Mouse (Mus musculus) heart, embryonic 13.5 days (tissue): ENCODE measurements around the gene Lifr. TPM values are rescaled to one million over a fixed set of nuclear protein-coding genes. Genes with fewer than 3 reads are reported as not detected.

Experiments used
- ATAC-seq: fragments of 200-750 bp; cut with Nextera tagmentation; 2 replicates; pipeline ENCODE4 v1.8.0; 2017; ENCODE audit warnings: moderate TSS enrichment; ENCODE audit not compliant: insufficient number of reproducible peaks, low FRiP score, low TSS enrichment; ENCODE audit errors: extremely low read depth
- H3K27ac ChIP-seq: fragments of 300-500 bp; sonication (generic); replicated peaks from 2 replicates; pipeline ENCODE4 v1.5.1; 2015; ENCODE audit warnings: moderate library complexity, mild to moderate bottlenecking, inconsistent platforms
- H3K27me3 ChIP-seq: fragments of 300-500 bp; sonication (generic); replicated peaks from 2 replicates; pipeline ENCODE4 v1.6.1; 2015; ENCODE audit warnings: mild to moderate bottlenecking, inconsistent platforms
- H3K36me3 ChIP-seq: fragments of 300-500 bp; sonication (generic); 2 replicates; pipeline ENCODE4 v1.6.1; 2015; ENCODE audit warnings: mild to moderate bottlenecking, inconsistent platforms
- H3K4me1 ChIP-seq: fragments of 300-500 bp; sonication (generic); 2 replicates; pipeline ENCODE4 v1.6.1; 2015; ENCODE audit warnings: inconsistent platforms
- H3K4me2 ChIP-seq: fragments of 300-500 bp; sonication (generic); 2 replicates; pipeline ENCODE4 v1.6.1; 2015; ENCODE audit warnings: inconsistent platforms, mild to moderate bottlenecking, moderate library complexity
- H3K4me3 ChIP-seq: fragments of 300-500 bp; sonication (generic); 2 replicates; pipeline ENCODE4 v1.5.1; 2015; ENCODE audit warnings: moderate library complexity, mild to moderate bottlenecking, inconsistent platforms
- H3K9ac ChIP-seq: fragments of 300-500 bp; sonication (generic); 2 replicates; pipeline ENCODE4 v1.6.1; 2015; ENCODE audit warnings: inconsistent platforms, mild to moderate bottlenecking, moderate library complexity
- H3K9me3 ChIP-seq: fragments of 300-500 bp; sonication (generic); 2 replicates; pipeline ENCODE4 v1.6.1; 2016; ENCODE audit warnings: inconsistent platforms
- WGBS: fragments of 180-500 bp; shearing (Covaris S2); methylation state at CpG from one replicate; pipeline ENCODE4 v1.1.7; 2015; ENCODE audit warnings: mixed read lengths; 5-methylcytosine and 5-hydroxymethylcytosine counted together
- polyA plus RNA-seq: library from polyadenylated mRNA; unstranded; fragments of >200 nt; fragmentation: Nextera tagmentation; extraction: Ambion mirVana; gene quantifications from 2 replicates; pipeline ENCODE4 v1.2.1, GENCODE M21; 2015

Gene Lifr
- polyA plus RNA-seq, 1 experiment from 2014 or later, result 16.3 TPM

DNA sequence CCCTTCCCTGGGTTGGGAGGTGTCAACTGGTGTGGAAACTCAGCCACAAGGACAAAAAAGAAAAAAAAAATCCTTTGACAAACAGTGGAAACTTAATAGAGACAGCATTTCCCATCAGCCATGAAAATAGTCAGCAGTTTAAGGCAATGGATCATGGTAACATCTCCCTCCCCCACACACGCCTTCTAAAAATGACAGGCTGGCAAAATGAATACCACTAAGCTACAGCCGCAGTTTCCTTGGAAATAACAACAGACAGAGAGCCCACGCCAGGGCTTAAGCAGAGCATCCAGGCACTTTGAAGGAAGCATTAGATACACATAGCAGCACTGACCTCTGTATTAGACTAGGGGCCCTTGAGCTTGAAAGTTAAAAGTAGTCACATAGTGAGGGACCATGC lies 150.5 kb downstream of the Lifr start:
- Histone ChIP-seq H3K27me3 (no peaks in the 10 kb centered on the region), H3K36me3 (no peaks in the 10 kb centered on the region), H3K4me3 (no peak overlapping the region), H3K27ac (no peak overlapping the region), H3K9me3 (no peaks in the 10 kb centered on the region), H3K4me2 (no peak overlapping the region), H3K9ac (no peak overlapping the region), H3K4me1 (no peaks in the 10 kb centered on the region)
- WGBS, result 62% methylated on average over 3 of the region's 3 CpGs
- no peak for ATAC-seq

GRCm38 (mm10) chr15:7242161-7242850 lies 151.9 kb downstream of the Lifr start:
- no peak overlapping the region for H3K9ac ChIP-seq
- H3K4me3 ChIP-seq, result no peak overlapping the region
- H3K9me3 ChIP-seq, result no peaks in the 10 kb centered on the region
- WGBS, result 69% methylated on average over 15 of the region's 15 CpGs
- no peak overlapping the region for H3K4me2 ChIP-seq
- no peaks in the 10 kb centered on the region for H3K36me3 ChIP-seq
- H3K27me3 ChIP-seq, result no peaks in the 10 kb centered on the region
- H3K4me1 ChIP-seq, result no peaks in the 10 kb centered on the region
- no peak overlapping the region for H3K27ac ChIP-seq
- ATAC-seq, result no peak

Other genes with a start within 250 kb of the Lifr start
- gene Osmr, start 215.6 kb upstream of the Lifr start, polyA plus RNA-seq, result 2.2 and 2.4 TPM in 2 replicates